Mouse (Mus musculus) hindbrain, embryonic 16.5 days (tissue): ENCODE data around the gene Rbm41. TPM values are rescaled to one million over a fixed set of nuclear protein-coding genes. Genes with fewer than 3 reads are reported as not detected.

Experiments
- ATAC-seq: fragments of 200-750 bp; cut with Nextera tagmentation; 2 replicates; pipeline ENCODE4 v1.8.0; 2017; ENCODE audit warnings: moderate TSS enrichment, moderate library complexity
- H3K27ac ChIP-seq: fragments of 300-500 bp; sonication (generic); 2 replicates; pipeline ENCODE4 v1.5.1; 2014; ENCODE audit warnings: low read depth, mild to moderate bottlenecking, control low read depth, low read length, moderate library complexity
- H3K27me3 ChIP-seq: fragments of 300-500 bp; sonication (generic); replicated peaks from 2 replicates; pipeline ENCODE4 v1.6.1; 2014; ENCODE audit warnings: low read length; ENCODE audit not compliant: control insufficient read depth, insufficient read depth
- H3K36me3 ChIP-seq: fragments of 300-500 bp; sonication (generic); 2 replicates; pipeline ENCODE4 v1.6.1; 2014; ENCODE audit warnings: mild to moderate bottlenecking, low read length, moderate library complexity, mixed read lengths; ENCODE audit not compliant: control insufficient read depth, insufficient read depth
- H3K4me1 ChIP-seq: fragments of 300-500 bp; sonication (generic); 2 replicates; pipeline ENCODE4 v1.6.1; 2014; ENCODE audit warnings: low read depth, low read length; ENCODE audit not compliant: control insufficient read depth, insufficient read depth
- H3K4me2 ChIP-seq: fragments of 300-500 bp; sonication (generic); 2 replicates; pipeline ENCODE4 v1.6.1; 2014; ENCODE audit warnings: mild to moderate bottlenecking, low read length, control low read depth, moderate library complexity
- H3K4me3 ChIP-seq: fragments of 300-500 bp; sonication (generic); 2 replicates; pipeline ENCODE4 v1.5.1; 2014; ENCODE audit warnings: mild to moderate bottlenecking, low read length, control low read depth, moderate library complexity
- H3K9ac ChIP-seq: fragments of 300-500 bp; sonication (generic); 2 replicates; pipeline ENCODE4 v1.6.1; 2014; ENCODE audit warnings: low read depth, mild to moderate bottlenecking, control low read depth, low read length, moderate library complexity
- H3K9me3 ChIP-seq: fragments of 300-500 bp; sonication (generic); 2 replicates; pipeline ENCODE4 v1.6.1; 2014; ENCODE audit warnings: mild to moderate bottlenecking, low read length, moderate library complexity; ENCODE audit not compliant: control insufficient read depth
- WGBS: fragments of 180-500 bp; shearing (Covaris S2); extraction: QIAGEN DNeasy Blood & Tissue Kit; methylation state at CpG from one replicate; pipeline ENCODE4 v1.1.7; 2014; 5-methylcytosine and 5-hydroxymethylcytosine counted together
- polyA plus RNA-seq: library from polyadenylated mRNA; unstranded; fragments of >200 nt; fragmentation: Nextera tagmentation; extraction: Ambion mirVana; gene quantifications from 2 replicates; pipeline ENCODE4 v1.2.1, GENCODE M21; 2015

Gene Rbm41
- polyA plus RNA-seq: 3.1 and 4.5 TPM in 2 replicates

GRCm38 (mm10) chrX:139997740-139998690 is at the start of gene Rbm41:
Gene Rbm41 (minus strand): TSS chrX:139998595.
- peak within 1 kb of the TSS; percentile 63 for H3K9ac ChIP-seq
- peak; percentile 97 for ATAC-seq
- no peaks in the 10 kb centered on the region for H3K9me3 ChIP-seq
- H3K4me3 ChIP-seq: peak within 1 kb of the TSS; percentile 56
- H3K27me3 ChIP-seq: no peaks in the 10 kb centered on the region
- 10% methylated on average over 24 of the region's 25 CpGs for WGBS
- H3K27ac ChIP-seq: peak within 1 kb of the TSS; percentile 33; the same call in 1 of the 2 replicates
- H3K4me1 ChIP-seq: no peaks in the 10 kb centered on the region
- H3K4me2 ChIP-seq: peak within 1 kb of the TSS; percentile 60
- H3K36me3 ChIP-seq: no peaks in the 10 kb centered on the region

GRCm38 (mm10) chrX:139998691-139999065 is 283 bp upstream of the Rbm41 start:
- Histone ChIP-seq H3K36me3 (no peaks in the 10 kb centered on the region), H3K4me3 (no peak overlapping the region; the same call in 1 of the 2 replicates), H3K9ac (no peak overlapping the region), H3K9me3 (no peaks in the 10 kb centered on the region), H3K27ac (no peak overlapping the region), H3K27me3 (no peaks in the 10 kb centered on the region), H3K4me1 (no peaks in the 10 kb centered on the region), H3K4me2 (peak overlapping the region; percentile 16)
- 82% methylated on average over 4 of the region's 4 CpGs for WGBS
- peak; percentile 76 for ATAC-seq

DNA sequence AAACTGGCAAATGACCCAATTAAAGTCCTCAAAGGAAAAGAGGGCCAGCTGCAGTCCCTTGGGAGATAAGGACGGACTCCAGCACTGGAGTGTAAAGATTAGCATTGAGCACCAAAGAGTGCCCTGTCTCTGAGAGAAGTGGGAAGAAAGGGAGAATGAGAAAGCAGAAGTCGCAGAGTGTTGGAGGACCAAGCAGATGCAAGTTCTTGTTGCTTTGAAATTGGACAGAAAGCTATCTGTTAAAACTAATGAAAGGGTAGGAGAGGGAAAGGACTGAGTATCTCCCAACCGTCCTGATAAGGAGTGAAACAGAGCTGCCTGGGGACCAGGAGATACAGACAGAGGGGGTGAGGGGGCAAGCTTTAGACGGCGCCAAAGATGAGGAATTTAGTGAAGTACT is 16.3 kb downstream of the Rbm41 start:
- Histone ChIP-seq H3K4me3 (no peak overlapping the region), H3K9me3 (no peaks in the 10 kb centered on the region), H3K9ac (no peak overlapping the region), H3K27me3 (no peaks in the 10 kb centered on the region), H3K27ac (no peak overlapping the region), H3K4me1 (no peaks in the 10 kb centered on the region), H3K36me3 (no peaks in the 10 kb centered on the region), H3K4me2 (no peak overlapping the region)
- no peak for ATAC-seq
- 86% methylated on average over 5 of the region's 5 CpGs for WGBS

DNA sequence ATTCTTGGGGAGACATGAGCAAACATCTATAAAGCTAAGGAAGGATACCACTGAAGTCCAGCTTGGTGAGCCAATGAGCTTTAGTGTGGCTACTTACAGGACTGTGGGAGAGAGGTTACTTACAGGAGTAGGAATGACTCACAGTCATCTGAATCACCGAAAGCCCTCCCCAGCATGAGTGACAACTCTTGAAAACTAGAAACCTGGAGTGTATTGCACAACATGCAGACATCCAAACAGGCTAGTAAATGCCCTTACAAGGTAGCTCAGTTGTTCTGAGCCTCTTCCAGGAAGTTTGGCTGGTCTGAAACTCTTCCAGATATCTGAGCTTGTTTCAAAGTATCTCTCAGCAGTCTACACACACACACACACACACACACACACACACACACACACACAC is 64.9 kb downstream of the Rbm41 start:
- Histone ChIP-seq H3K36me3 (no peaks in the 10 kb centered on the region), H3K27me3 (no peaks in the 10 kb centered on the region), H3K9ac (no peak overlapping the region), H3K4me1 (no peaks in the 10 kb centered on the region), H3K27ac (no peak overlapping the region), H3K9me3 (no peaks in the 10 kb centered on the region), H3K4me3 (no peak overlapping the region), H3K4me2 (no peak overlapping the region)
- no peak for ATAC-seq
- WGBS: 79% methylated on average over 1 of the region's 1 CpGs

- Histone ChIP-seq H3K27ac (no peak overlapping the region), H3K27me3 (no peaks in the 10 kb centered on the region), H3K9me3 (no peaks in the 10 kb centered on the region), H3K4me2 (no peak overlapping the region), H3K36me3 (no peaks in the 10 kb centered on the region), H3K4me3 (no peak overlapping the region), H3K9ac (no peak overlapping the region), H3K4me1 (no peaks in the 10 kb centered on the region)
- no peak for ATAC-seq
- WGBS: 62% methylated on average over 3 of the region's 3 CpGs
Observed at GRCm38 (mm10) chrX:139932472-139932871, 65.9 kb downstream of the Rbm41 start.

DNA sequence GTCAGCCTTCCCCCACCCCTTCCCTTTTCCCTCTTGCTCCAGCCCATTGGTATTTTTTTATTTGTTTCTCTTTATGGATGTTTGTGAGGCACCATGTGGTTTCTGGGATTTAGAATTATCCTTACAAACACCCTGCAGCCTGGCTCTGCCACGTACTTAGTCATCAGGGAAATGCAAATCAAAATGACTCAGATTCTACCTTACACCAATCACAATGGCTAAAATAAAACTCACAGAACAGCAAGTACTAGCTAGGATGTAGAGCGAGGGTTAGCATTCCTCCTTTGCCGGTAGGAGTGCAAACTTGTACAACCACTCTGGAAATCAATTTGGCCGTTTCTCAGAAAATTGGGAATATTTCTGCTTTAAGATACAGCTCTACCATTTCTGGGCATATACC is 77.8 kb downstream of the Rbm41 start:
- no peaks in the 10 kb centered on the region for H3K4me1 ChIP-seq
- H3K4me2 ChIP-seq: no peak overlapping the region
- no peak overlapping the region for H3K4me3 ChIP-seq
- 87% methylated on average over 4 of the region's 4 CpGs for WGBS
- no peak for ATAC-seq
- H3K9me3 ChIP-seq: no peaks in the 10 kb centered on the region
- no peak overlapping the region for H3K27ac ChIP-seq
- H3K27me3 ChIP-seq: no peaks in the 10 kb centered on the region
- H3K9ac ChIP-seq: no peak overlapping the region
- no peaks in the 10 kb centered on the region for H3K36me3 ChIP-seq

- Histone ChIP-seq H3K9ac (no peak overlapping the region), H3K27ac (no peak overlapping the region), H3K27me3 (no peaks in the 10 kb centered on the region), H3K4me3 (no peak overlapping the region), H3K9me3 (no peaks in the 10 kb centered on the region), H3K4me1 (no peaks in the 10 kb centered on the region), H3K36me3 (no peaks in the 10 kb centered on the region), H3K4me2 (no peak overlapping the region)
- ATAC-seq: no peak
- WGBS: 85% methylated on average over 1 of the region's 1 CpGs
Observed at GRCm38 (mm10) chrX:139891387-139891786, 107.0 kb downstream of the Rbm41 start.

DNA sequence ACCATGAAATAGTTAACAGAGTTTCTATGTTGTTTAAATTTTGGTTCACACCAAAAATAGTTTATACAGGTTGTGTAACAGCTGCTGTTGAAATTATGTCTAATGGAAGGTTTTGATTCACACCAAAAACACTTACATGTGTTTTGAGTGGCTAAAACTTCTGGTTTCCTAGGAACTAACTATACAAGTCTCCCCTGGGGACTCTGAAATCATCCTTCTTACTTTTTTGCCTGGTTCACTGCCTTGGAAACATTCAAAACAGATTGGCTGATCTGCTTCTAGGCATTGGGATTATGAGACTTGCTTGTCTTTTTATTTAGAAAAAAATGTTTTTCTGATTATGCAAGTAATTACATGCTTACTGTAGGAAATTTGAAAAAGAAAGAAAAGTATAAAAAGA is 115.2 kb downstream of the Rbm41 start:
- Histone ChIP-seq H3K9ac (no peak overlapping the region), H3K36me3 (no peaks in the 10 kb centered on the region), H3K4me3 (no peak overlapping the region), H3K27me3 (peaks cover 2% of the 10 kb centered on the region; the same call in 1 of the 2 replicates), H3K4me2 (no peak overlapping the region), H3K9me3 (no peaks in the 10 kb centered on the region), H3K27ac (no peak overlapping the region), H3K4me1 (no peaks in the 10 kb centered on the region)
- ATAC-seq: no peak

DNA sequence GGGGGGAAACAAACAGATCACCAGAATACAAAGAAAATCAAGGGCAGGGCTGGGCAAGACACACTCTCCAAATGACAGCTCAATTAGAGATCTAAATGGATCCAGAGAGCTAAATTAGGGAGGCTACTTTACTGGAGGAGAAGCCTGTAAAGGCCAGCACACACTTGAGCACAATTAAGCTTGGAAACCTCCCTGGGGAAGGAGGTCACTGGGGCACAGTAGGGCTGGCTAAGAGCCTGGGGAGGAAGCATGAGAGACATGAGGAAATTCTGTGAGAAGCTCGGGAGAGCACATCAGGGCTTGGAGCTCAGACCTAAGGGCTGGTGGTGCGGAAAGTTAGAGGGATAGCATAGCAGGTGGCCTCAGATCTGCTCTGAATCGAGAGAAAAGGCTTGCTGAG is 120.5 kb downstream of the Rbm41 start:
- no peak overlapping the region for H3K27ac ChIP-seq
- no peak overlapping the region for H3K4me2 ChIP-seq
- ATAC-seq: no peak
- H3K4me3 ChIP-seq: no peak overlapping the region
- H3K27me3 ChIP-seq: 0 out of 2 replicates have a peak, but pooled peaks cover 2% of the 10 kb centered on the region
- H3K4me1 ChIP-seq: no peaks in the 10 kb centered on the region
- H3K9ac ChIP-seq: no peak overlapping the region
- WGBS: 26% methylated on average over 3 of the region's 3 CpGs
- H3K9me3 ChIP-seq: no peaks in the 10 kb centered on the region
- no peaks in the 10 kb centered on the region for H3K36me3 ChIP-seq
